Mouse (Mus musculus) spleen, adult 18-20 months (tissue): ENCODE data around the gene Pcdh15.

Experiments used
- DNase-seq, 2 experiments: peaks; one replicate each; pipeline ENCODE4 v3.0.0; 2022; ENCODE audit warnings: mixed read lengths in 2 of 2

Gene Pcdh15

GRCm38 (mm10) chr10:74339247-74340160, 1240.4 kb downstream of the Pcdh15 start:
- no peak for DNase-seq

- DNase-seq = no peak
Measured at GRCm38 (mm10) chr10:74359526-74359925, 1260.4 kb downstream of the Pcdh15 start.

- no peak for DNase-seq
Measured at GRCm38 (mm10) chr10:74378697-74379096, 1279.6 kb downstream of the Pcdh15 start.

- no peak for DNase-seq
Measured at GRCm38 (mm10) chr10:74379276-74380134, 1280.4 kb downstream of the Pcdh15 start.

GRCm38 (mm10) chr10:74387538-74388499, 1288.7 kb downstream of the Pcdh15 start:
- DNase-seq = no peak

- DNase-seq = no peak
Measured at GRCm38 (mm10) chr10:74403111-74403510, 1304.0 kb downstream of the Pcdh15 start.

- no peak for DNase-seq
Measured at GRCm38 (mm10) chr10:74414021-74414420, 1314.9 kb downstream of the Pcdh15 start.

- no peak for DNase-seq
Measured at GRCm38 (mm10) chr10:74414945-74415344, 1315.8 kb downstream of the Pcdh15 start.

GRCm38 (mm10) chr10:74415359-74415758, 1316.2 kb downstream of the Pcdh15 start:
- DNase-seq = no peak

GRCm38 (mm10) chr10:74415949-74416348, 1316.8 kb downstream of the Pcdh15 start:
- no peak for DNase-seq

- no peak for DNase-seq
Measured at GRCm38 (mm10) chr10:74450069-74450468, 1350.9 kb downstream of the Pcdh15 start.

- DNase-seq = no peak
Measured at GRCm38 (mm10) chr10:74463972-74464371, 1364.8 kb downstream of the Pcdh15 start.

- no peak for DNase-seq
Measured at GRCm38 (mm10) chr10:74480779-74481178, 1381.6 kb downstream of the Pcdh15 start.

GRCm38 (mm10) chr10:74512315-74512714, 1413.2 kb downstream of the Pcdh15 start:
- no peak for DNase-seq

- DNase-seq = no peak
Measured at GRCm38 (mm10) chr10:74513743-74514142, 1414.6 kb downstream of the Pcdh15 start.

GRCm38 (mm10) chr10:74538371-74538770, 1439.2 kb downstream of the Pcdh15 start:
- no peak for DNase-seq

GRCm38 (mm10) chr10:74555326-74555725, 1456.2 kb downstream of the Pcdh15 start:
- no peak for DNase-seq

- DNase-seq = no peak
Measured at GRCm38 (mm10) chr10:74569603-74570002, 1470.5 kb downstream of the Pcdh15 start.

- no peak for DNase-seq
Measured at GRCm38 (mm10) chr10:74579924-74580323, 1480.8 kb downstream of the Pcdh15 start.

GRCm38 (mm10) chr10:74591799-74592198, 1492.7 kb downstream of the Pcdh15 start:
- DNase-seq = no peak

GRCm38 (mm10) chr10:74607683-74608082, 1508.5 kb downstream of the Pcdh15 start:
- DNase-seq = no peak

GRCm38 (mm10) chr10:74621837-74622236, 1522.7 kb downstream of the Pcdh15 start:
- no peak for DNase-seq
